Mouse (Mus musculus) heart, postnatal 0 days (tissue): ENCODE data around the gene Arhgap15.

Experiments
- CTCF ChIP-seq: IDR thresholded peaks from 2 replicates; pipeline ENCODE4 v1.5.1; 2016; ENCODE audit warnings: antibody characterized with exemption, control low read depth, low read depth
- EP300 ChIP-seq: IDR thresholded peaks from 2 replicates; pipeline ENCODE4 v1.6.1; 2016; ENCODE audit warnings: antibody characterized with exemption, low read depth

GRCm38 (mm10) chr2:44444938-44445337 lies 696.3 kb downstream of the Arhgap15 start:
- no peak for TF ChIP-seq CTCF
- TF ChIP-seq EP300, result no peak
